7 mouse cellular contexts compared by ENCODE assay signal in genomic region chr19:56874601-56875315, GRCm38 (mm10). TPM values are rescaled to one million over a fixed set of nuclear protein-coding genes. Genes with fewer than 3 reads are reported as not detected.
DNase-seq lines count a peak whose midpoint lies in the region; ATAC-seq and TF ChIP-seq lines count a peak whose summit lies in the region.

No protein-coding gene starts in this region.

- peak overlapping the region; percentile 47 for H3K4me3 ChIP-seq in forebrain, postnatal 0 days (ENCODE audit: low read depth, low read length)
- H3K4me3 ChIP-seq in liver, embryonic 13.5 days (replicated peaks): peak overlapping the region; percentile 39

- DNase-seq in retina, postnatal 1 day: peak; percentile 27
- no peak for DNase-seq in retina, embryonic 14.5 days (ENCODE audit: low spot score)
- DNase-seq in forebrain, postnatal 0 days: peak; percentile 15
- DNase-seq in liver, embryonic 13.5 days: no peak
- no peak for DNase-seq in thymus, postnatal 25 days
- DNase-seq in MN1 (ENCODE audit: low spot score): no peak
- no peak for DNase-seq in thymus, postnatal 0 days (ENCODE audit: low spot score)

- 8% methylated on average over 30 of the region's 30 CpGs for WGBS in forebrain, postnatal 0 days
- WGBS in liver, embryonic 13.5 days (ENCODE audit: insufficient replicate concordance): 9% methylated on average over 30 of the region's 30 CpGs

- H3K9ac ChIP-seq in forebrain, postnatal 0 days: peak overlapping the region; percentile 37; the same call in 1 of the 2 replicates
- H3K9ac ChIP-seq in liver, embryonic 13.5 days: no peak overlapping the region

- H3K27ac ChIP-seq in forebrain, postnatal 0 days (ENCODE audit: low read depth, low read length): no peak overlapping the region
- no peak overlapping the region for H3K27ac ChIP-seq in liver, embryonic 13.5 days

- TF ChIP-seq CTCF in forebrain, postnatal 0 days (IDR thresholded peaks at IDR 0.05; ENCODE audit: low read depth): no peak

- H3K27me3 ChIP-seq in forebrain, postnatal 0 days (ENCODE audit: insufficient read depth, low read length): peaks cover 33% of the 10 kb centered on the region
- H3K27me3 ChIP-seq in liver, embryonic 13.5 days: peaks cover 95% of the 10 kb centered on the region

- no peaks in the 10 kb centered on the region for H3K36me3 ChIP-seq in forebrain, postnatal 0 days (ENCODE audit: insufficient read depth)
- H3K36me3 ChIP-seq in liver, embryonic 13.5 days: no peaks in the 10 kb centered on the region

- H3K4me2 ChIP-seq in forebrain, postnatal 0 days (ENCODE audit: low read depth): peak overlapping the region; percentile 98
- H3K4me2 ChIP-seq in liver, embryonic 13.5 days: peak overlapping the region; percentile 58

- ATAC-seq in forebrain, postnatal 0 days: 0 out of 2 replicates have a peak, but pooled peaks have one; percentile 6
- no peak for ATAC-seq in liver, embryonic 13.5 days (ENCODE audit: low read depth)

- H3K9me3 ChIP-seq in forebrain, postnatal 0 days (ENCODE audit: low read length): no peaks in the 10 kb centered on the region
- no peaks in the 10 kb centered on the region for H3K9me3 ChIP-seq in liver, embryonic 13.5 days (replicated peaks)

- 0 out of 2 replicates have a peak, but pooled peaks cover 9% of the 10 kb centered on the region for H3K4me1 ChIP-seq in forebrain, postnatal 0 days (ENCODE audit: insufficient read depth)
- peaks cover 7% of the 10 kb centered on the region for H3K4me1 ChIP-seq in liver, embryonic 13.5 days (replicated peaks)

RNA-seq across cellular contexts. Expression of gene Vwa2, which starts 0.7 kb away (rescaled TPM):
- 0.62 and 1.1 TPM in 2 replicates for total RNA-seq in forebrain, postnatal 0 days (2014; rRNA removed)
- polyA plus RNA-seq in forebrain, postnatal 0 days (2015; fragmentation: Nextera tagmentation; extraction: Ambion mirVana): 0.31 and 0.33 TPM in 2 replicates
- not detected in 2 replicates for polyA plus RNA-seq in liver, embryonic 13.5 days (2015; fragmentation: Nextera tagmentation; extraction: Ambion mirVana)
- 0.67 and 0.73 TPM in 2 replicates for polyA plus RNA-seq in thymus, postnatal 0 days (2015; fragmentation: Nextera tagmentation; extraction: Ambion mirVana)

RNA-seq across cellular contexts. Expression of gene Tdrd1, which starts 48.7 kb away (rescaled TPM):
- 0.69 and 1.7 TPM in 2 replicates for total RNA-seq in forebrain, postnatal 0 days (2014; rRNA removed)
- 0.50 and 0.77 TPM in 2 replicates for polyA plus RNA-seq in forebrain, postnatal 0 days (2015; fragmentation: Nextera tagmentation; extraction: Ambion mirVana)
- 0.05 and 0.09 TPM in 2 replicates for polyA plus RNA-seq in liver, embryonic 13.5 days (2015; fragmentation: Nextera tagmentation; extraction: Ambion mirVana)
- polyA plus RNA-seq in thymus, postnatal 0 days (2015; fragmentation: Nextera tagmentation; extraction: Ambion mirVana): 0.06 and 0.12 TPM in 2 replicates

RNA-seq across cellular contexts. Expression of gene Ccdc186, which starts 52.8 kb away (rescaled TPM):
- total RNA-seq in forebrain, postnatal 0 days (2014; rRNA removed): 20.9 and 21.2 TPM in 2 replicates
- 15.7 and 20.2 TPM in 2 replicates for polyA plus RNA-seq in forebrain, postnatal 0 days (2015; fragmentation: Nextera tagmentation; extraction: Ambion mirVana)
- polyA plus RNA-seq in liver, embryonic 13.5 days (2015; fragmentation: Nextera tagmentation; extraction: Ambion mirVana): 5.7 and 6.4 TPM in 2 replicates
- 13.7 and 14.5 TPM in 2 replicates for polyA plus RNA-seq in thymus, postnatal 0 days (2015; fragmentation: Nextera tagmentation; extraction: Ambion mirVana)

Comparison
In these comparisons a context has a peak if more than half of its experiments do, and no peak if none do; other contexts are left out.
1. DNase-seq: peak in retina, postnatal 1 day (single experiment) and forebrain, postnatal 0 days (single experiment); none in retina, embryonic 14.5 days (single experiment), liver, embryonic 13.5 days (single experiment), thymus, postnatal 25 days (single experiment), MN1 (single experiment) and thymus, postnatal 0 days (single experiment).